Mouse (Mus musculus) brain, embryonic 14.5 days (tissue): ENCODE results near the gene Mroh8.

ENCODE experiments used
- CTCF ChIP-seq: fragments of 200-500 bp; IDR thresholded peaks from 2 replicates; pipeline ENCODE4 v1.5.1; 2012; ENCODE audit warnings: inconsistent platforms, mild to moderate bottlenecking, moderate library complexity, borderline replicate concordance; ENCODE audit not compliant: insufficient read depth, insufficient read length; ENCODE audit errors: extremely low read depth
- POLR2A ChIP-seq: fragments of 200-500 bp; IDR thresholded peaks from 2 replicates; pipeline ENCODE4 v1.6.1; 2012; ENCODE audit warnings: mild to moderate bottlenecking, inconsistent platforms, borderline replicate concordance; ENCODE audit not compliant: poor library complexity, insufficient read depth, insufficient read length, severe bottlenecking; ENCODE audit errors: extremely low read depth

DNA sequence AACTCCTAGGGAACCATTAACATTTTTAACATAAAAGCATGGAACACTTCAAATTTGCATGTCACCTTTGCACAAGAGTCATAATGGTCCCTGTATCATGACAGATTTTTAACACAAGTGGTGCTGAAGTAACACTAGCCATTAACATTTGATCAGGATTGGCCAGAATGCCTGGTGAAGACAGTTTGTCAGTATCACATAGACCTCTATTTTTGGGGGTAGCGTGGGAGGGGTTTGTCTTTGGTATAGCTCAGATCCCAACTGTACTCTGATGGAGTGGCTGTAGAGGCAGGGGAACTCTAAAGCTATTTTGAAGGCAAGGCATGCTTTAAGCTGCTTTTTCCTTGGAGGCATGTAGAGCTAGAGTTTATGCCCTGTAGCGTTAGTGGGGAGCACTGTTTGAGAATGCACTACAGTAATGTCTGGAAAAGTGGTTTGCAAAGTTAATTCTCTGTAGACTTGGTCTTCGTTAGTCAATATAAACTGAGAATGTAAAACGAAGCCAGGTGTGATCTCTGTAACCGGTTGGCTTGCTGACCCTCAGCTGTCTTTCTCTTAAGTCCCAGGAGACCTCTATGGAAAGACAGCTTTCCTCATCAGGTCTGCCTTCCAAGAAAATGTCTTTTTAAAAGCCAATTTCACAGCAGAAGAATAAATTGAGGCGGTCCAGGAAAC is 31.8 kb upstream of the Mroh8 start:
- no peak for TF ChIP-seq POLR2A
- no peak for TF ChIP-seq CTCF
